Mouse (Mus musculus): ENCODE results near the gene Hibadh.
"Not testable (repeated sequence)": the region's sequence is repeated elsewhere in the genome, so short reads cannot be mapped to it uniquely, and the experiment has no call there.

Gene Hibadh

DNA sequence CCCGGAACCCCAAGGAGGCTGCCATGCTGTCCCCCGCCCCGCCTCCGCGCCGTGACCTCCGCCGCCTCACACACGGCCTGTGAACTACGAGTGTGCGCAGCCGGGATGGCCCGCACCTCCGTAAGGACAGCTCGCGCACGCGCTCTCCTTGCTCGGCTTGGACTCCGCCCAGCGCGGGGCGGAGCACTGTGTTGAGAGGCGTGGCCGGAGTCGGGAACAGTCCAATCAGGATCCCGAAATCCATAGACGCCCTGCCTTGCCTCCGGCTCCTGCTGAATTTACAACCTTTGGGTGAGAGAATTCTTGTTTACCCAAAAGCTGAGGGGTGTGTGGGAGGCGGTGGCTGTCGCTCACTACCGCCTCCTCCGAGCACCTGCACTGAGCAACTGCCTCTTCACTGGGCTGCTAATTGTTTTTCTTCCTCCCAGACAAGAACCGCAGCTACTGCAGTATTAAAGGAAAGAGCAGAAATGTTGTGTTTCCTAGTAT lies at the start of gene Hibadh:
Gene Hibadh, minus strand, starts transcription at position 166 of the 489 bp plus-strand sequence.
- in situ Hi-C loops (cut with MboI, MseI): loop anchor here (10.0 kb wide), 1 partner anchor 75 kb away; the partner anchor contains the start of gene Tax1bp1

DNA sequence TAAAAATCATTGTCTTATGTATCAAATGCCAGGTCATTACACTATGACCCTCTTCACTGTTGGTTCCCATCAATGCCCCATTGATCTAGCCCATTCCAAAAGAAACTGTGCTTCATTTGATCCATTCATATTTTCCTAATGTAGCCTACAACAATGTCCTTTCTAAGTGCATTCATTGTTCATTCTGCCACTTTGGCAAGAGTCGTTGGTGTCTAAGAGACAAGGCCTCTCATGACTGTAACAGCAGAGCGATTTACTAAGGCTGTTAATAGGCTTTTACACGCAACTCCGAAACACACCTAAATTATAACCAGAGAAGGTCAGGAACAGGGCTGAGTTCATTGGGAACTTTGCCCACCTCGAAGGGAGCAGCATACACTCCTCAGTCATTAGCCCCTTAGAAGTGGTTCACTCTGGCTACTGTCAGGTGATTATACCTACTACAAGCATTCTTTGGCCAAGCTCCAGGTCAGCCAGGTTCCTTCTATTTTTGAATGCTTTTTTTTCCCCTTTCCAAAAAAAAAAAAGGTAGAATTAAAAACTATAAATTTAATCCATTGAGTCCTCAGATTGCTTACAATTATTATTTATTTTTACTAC lies 46.8 kb upstream of the Hibadh start:
- in situ Hi-C loops (cut with MboI, MseI): no loop called here

DNA sequence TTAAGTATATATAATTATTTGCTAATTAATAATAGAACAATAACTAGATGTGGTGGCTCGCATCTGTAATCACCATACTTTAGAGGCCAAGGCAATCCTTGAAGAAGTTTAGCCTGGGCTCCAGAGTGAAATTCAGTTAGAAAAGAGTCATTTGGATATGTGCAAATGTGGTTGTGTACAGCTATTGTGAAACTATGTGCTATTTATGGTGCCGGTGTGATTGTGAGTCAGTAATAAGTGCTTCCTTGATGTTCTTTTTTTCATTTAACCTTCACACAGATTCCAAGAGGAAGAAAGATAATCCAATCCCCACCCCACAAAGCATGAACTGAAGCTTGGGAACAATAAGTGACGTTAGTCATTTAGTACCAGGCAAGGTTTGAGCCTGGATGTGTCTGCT lies 42.4 kb upstream of the Hibadh start:
- in situ Hi-C loops (cut with MboI, MseI): no loop called here

DNA sequence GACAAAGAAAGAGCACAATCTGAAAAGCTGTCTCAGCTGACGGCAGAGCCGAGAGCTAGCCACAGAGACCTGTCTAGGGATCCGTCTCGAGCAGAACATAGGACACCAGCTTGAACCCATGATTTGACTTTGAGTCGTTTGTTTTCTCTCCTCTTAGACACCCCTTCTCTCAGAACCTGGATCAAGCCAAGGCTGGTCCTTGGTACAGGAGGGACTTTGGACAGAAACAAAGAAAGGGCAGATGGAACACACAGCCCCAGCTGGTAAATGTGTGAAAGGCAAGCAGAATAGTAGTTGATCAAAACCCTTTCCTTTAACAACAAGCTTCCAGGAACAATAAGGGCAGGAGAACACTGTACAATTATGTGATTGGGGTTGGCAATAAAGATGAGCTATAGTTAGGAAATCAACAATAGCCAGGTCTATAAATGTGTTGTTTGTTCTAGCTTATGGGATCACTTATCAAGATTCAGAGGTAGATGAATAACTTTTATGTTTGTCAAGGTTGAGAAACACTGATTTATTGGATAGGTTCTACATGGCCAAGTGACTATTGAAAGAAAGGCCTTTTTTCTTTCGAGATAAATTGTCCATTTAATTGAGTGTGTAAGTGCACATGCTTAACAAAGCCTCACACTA lies 41.8 kb upstream of the Hibadh start:
- in situ Hi-C loops (cut with MboI, MseI): no loop called here

DNA sequence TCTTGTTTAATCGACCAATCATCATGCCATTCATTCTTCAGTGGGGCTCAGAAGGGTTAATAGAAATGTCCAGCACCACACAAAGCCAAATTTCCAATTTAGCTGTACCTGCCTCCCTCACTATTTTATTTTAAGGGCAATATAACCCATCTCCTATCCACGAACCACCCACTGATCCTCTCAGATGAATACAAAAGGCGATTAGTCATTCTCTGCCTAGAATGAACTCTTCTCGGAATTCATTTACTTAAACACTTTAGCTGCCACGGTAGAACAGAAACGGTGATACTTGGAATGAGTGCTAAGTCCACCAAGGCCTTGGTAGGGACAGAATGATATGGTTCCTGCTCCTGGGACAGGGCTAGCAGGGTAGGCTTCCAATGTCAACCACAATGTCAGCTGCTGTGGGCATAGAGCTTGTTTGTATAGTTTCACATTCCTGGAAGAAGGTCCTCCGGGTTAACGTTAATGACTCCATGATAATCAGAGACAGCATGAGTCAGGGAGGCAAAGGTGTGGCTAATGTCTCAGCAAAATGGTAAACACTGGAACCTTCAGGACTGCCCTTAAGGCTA lies 40.4 kb upstream of the Hibadh start:
- in situ Hi-C loops (cut with MboI, MseI): no loop called here

DNA sequence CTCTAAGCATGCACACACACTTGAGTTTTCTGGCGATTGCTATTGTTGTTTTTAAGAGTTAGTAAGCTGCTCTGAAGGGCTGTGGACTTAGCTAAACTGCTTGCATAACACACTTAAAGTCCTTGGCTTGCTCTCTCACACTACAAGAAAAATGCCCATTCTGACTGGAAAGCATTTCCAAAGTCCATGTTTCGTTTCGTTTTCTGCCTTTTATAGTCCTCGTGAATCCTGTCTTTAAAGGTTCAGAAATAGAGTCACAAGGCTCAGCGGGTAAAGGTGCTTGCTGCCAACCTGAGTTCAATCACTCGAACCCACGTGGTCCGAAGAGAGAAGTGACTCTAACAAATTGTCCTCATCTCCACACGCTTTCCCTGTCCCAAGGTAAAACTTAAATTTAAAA lies 39.4 kb upstream of the Hibadh start:
- in situ Hi-C loops (cut with MboI, MseI): no loop called here

DNA sequence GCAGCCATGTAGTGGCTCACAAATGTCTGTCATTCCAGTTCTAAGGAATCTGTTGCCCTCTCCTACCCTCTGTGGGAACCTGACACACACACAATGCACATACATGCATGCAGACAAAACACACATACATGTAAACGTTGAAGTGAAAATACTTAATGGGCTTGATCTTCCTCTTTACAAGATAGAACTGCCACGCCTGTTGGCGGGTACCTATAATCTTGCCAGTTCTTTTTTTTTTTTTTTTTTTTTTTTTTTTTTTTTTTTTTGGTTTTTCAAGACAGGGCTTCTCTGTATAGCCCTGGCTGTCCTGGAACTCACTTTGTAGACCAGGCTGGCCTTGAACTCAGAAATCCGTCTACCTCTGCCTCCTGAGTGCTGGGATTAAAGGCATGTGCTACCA lies 37.3 kb upstream of the Hibadh start:
- in situ Hi-C loops (cut with MboI, MseI): not testable (repeated sequence)

DNA sequence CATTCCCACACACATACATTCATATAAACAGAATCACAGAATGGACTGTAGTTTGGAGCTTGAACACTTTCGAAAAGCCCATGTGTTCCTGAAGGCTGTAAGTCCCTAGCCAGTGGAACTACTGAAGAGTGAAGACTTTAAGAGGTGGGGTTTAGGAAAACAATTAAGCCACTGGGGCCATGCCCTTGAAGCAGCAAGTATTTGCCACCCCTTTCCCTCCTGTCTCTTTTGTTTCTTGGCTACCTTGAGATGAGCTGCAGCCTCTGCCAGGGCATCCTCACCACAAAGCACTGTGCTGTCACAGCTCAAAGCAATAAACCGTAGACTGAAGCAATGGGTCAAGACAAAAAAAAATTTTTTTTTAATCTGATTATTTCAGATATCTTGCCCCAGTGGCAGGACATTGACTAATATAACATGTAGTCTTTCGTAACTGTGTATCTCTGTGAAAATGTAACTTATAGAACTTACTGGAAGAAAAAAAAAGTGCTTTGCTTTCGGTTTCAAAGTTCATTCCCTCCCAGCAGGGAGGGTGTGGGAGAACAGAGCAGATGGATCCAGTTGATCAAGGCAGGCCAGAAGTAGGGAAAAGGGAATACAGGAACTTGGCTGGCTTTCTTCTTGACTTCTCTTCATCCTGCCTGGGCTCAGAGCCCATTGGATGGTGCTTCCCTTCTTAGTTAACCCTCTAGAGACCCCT lies 35.2 kb upstream of the Hibadh start:
- in situ Hi-C loops (cut with MboI, MseI): no loop called here

DNA sequence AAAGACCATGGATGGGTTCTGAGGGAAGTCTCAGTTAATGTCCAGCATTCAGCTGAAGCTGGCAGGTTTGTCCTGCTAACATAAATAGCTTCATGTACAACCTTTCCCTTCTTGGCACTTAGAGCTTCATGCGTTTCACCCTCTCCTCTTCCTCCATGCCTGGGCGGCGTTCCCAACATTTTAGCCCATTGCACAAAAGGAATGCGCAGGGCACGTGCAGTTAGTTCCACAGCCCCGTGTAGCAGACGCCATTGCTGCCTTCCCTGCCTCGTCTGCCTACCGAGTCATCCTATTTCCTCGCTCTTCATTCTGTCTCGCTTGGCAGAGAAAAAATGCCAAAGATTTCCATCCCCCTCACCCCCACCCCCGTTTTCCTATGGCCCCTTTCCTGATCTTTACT lies 34.4 kb upstream of the Hibadh start:
- in situ Hi-C loops (cut with MboI, MseI): no loop called here

DNA sequence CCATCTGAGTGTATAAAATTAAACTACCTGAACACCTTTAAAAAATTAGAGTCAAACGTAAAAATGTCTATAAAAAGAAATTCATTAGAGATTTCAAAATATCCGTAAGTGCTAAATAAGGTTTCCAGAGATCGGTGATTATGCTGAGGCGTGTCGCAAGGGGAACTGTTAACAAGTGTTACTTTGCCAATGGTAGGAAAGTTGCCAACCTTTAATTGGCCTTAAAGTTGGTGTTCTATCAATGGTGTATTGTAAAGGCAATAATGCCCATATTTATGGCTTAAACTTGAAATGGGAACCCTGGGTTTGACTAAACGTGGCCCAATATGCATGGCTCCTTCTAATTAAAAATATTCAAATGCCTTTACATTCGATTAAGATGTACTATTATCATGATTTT lies 33.5 kb upstream of the Hibadh start:
- in situ Hi-C loops (cut with MboI, MseI): no loop called here

DNA sequence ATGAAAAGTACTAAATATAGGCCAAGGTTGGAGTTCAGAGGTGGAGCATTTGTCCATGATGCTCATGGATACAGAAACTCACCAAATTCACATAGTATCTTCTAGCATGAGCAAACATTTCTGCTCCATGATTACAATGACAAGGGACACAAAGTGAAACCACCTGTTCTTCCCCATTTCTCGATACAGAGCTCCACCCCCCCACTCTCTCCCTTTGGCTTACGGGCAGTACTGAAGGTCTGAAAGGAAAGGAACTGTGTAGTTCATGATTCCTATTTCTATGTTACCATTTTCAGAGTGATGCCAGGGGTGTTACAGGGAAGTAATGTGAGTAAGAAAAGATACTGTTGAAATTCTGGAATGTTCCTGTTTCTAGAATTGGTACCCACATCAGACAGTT lies 32.4 kb upstream of the Hibadh start:
- in situ Hi-C loops (cut with MboI, MseI): no loop called here

DNA sequence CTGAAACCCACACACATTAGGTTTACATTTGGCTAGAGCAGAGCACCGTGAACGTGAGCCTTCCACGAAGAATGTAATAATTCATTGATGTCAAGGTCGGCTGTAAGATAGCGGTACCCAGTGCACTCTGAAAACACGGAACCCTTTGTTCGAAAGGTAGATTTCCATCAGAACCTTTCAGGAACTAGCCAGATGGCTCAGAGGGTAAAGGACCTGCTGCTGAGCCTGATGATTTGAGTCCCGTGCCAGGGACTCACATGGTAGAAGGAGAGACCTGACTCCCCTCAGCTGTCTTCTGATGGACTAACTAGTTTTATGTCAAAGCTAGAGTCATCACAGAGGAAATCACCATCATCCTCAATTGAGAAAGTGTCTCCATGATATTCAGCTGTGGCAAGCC lies 31.6 kb upstream of the Hibadh start:
- in situ Hi-C loops (cut with MboI, MseI): no loop called here

DNA sequence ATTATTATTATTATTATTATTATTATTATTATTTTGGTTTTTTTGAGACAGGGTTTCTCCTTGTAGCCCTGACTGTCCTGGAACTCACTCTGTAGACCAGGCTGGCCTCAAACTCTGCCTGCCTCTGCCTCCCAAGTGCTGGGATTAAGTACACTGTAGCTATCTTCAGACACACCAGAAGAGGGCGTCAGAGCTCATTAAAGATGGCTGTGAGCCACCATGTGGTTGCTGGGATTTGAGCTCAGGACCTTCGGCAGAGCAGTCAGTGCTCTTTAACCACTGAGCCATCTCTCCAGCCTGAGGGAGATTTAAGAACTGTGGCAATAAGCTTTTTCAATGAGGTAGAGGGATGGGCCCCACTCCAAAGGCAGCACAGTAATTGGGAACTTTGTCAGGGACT lies 29.7 kb upstream of the Hibadh start:
- in situ Hi-C loops (cut with MboI, MseI): not testable (repeated sequence)

DNA sequence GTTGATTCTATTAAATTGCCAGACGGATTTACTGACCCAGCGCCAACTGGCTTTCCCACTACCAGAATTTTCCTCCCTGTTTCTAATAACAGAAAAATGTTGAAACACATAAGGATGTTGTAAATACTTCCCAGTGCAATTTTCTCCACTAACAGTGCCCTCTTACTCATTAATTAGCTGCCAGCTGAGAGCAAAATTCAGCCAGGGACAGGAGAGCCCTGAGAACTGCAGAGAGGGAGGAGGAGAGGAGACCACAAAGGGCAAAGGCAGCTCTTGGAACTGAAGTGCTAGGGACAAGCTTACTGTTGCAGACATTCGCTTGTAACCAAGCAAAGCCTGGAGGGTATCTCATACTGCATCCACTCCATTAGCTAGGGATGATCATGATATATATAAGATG lies 27.5 kb upstream of the Hibadh start:
- in situ Hi-C loops (cut with MboI, MseI): no loop called here

DNA sequence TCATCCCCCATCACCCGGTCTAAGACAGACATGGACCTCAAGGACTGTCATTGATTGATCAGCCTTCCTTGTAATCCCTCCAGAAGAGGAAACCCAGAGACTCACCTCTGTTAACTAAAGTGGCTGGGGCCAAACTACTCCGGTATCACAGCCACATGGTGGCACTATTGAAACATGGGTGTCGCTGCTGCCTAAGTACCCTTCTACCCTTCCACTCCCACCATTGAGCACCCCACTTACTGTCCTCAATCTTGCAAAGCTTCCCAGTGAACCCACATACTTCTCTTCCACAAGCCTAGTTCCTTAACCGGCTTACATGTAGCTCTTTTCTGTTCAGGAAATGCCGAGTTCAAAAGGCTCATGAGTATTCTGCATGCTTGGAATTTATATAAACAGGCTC lies 22.8 kb upstream of the Hibadh start:
- in situ Hi-C loops (cut with MboI, MseI): no loop called here

DNA sequence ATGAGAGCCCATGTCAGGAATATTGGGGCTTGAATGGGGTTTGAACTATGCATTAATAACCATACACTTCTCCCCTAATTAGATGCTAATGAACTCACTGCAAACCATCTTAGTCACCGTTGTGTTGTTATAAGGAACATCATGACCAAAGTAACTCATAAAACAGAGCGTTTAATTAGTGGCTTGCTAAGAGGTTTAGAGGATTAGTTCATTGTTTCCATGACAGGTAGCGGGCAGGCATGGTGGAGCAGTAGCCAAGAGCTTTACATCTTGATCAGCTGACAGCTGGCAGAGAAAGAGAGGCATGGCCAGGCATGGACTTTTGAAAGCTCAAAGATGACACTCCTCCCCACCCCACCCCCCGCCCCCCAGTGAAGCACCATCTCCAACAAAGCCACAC lies 15.1 kb upstream of the Hibadh start:
- in situ Hi-C loops (cut with MboI, MseI): no loop called here

DNA sequence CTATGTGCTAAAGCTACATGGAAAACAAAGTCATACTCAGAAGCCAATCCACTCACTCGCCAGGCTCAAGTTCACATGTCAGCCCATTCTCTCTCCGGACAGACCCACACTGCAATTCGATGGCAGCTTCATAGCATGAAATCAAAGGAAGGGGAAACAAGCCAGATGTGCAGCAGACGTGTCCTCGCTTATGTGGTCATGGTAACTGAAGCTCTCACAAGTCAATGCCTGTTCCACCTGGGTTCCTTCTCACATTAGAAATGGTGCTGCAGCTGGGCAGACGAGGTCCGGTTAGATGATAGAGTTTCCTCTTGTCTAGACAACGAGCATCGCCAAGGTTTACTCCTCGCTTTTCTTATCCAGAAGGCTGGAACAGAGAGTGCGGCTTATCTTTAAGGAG lies 8.6 kb upstream of the Hibadh start:
- in situ Hi-C loops (cut with MboI, MseI): loop anchor here (10.0 kb wide), 1 partner anchor 66 kb away; the partner anchor contains the start of gene Tax1bp1

DNA sequence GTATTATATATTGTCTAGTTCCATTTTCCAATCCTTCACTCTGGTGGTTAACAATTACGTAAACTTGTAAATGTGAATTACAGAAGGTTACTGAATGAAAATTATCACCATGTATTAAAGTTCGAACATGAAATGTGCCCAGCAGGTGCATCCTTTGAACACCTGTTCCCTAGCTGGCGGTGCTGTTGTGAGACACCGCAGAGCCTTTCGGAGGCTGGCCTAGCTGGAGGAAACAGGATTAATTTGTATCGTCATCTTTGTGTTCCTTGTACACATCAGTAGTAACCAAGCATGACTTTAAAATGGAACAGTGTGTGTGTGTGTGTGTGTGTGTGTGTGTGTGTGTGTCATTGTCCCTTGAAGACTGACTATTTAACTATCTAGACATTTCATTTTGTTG lies 7.8 kb upstream of the Hibadh start:
- in situ Hi-C loops (cut with MboI, MseI): loop anchor here (10.0 kb wide), 1 partner anchor 67 kb away; the partner anchor contains the start of gene Tax1bp1

DNA sequence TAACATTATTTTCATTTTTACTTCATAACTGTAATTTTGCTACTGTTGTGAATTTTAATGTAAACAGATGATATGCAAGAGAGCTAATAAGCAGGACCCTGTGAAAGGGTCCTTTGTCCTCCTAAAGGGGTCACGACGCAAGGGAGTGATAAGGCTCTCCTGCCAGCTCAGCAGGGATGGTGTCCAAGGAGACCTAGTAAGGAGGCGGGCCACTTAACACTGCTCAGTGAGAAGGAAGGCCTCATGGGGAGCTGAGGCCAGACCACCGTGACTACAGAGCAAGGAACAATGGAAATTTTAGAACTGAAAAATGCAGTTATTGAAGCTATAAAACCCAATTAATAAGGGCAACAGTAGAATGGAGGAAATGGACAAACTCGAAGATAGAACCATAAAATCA lies 5.7 kb upstream of the Hibadh start:
- in situ Hi-C loops (cut with MboI, MseI): loop anchor here (10.0 kb wide), 1 partner anchor 69 kb away; the partner anchor contains the start of gene Tax1bp1

DNA sequence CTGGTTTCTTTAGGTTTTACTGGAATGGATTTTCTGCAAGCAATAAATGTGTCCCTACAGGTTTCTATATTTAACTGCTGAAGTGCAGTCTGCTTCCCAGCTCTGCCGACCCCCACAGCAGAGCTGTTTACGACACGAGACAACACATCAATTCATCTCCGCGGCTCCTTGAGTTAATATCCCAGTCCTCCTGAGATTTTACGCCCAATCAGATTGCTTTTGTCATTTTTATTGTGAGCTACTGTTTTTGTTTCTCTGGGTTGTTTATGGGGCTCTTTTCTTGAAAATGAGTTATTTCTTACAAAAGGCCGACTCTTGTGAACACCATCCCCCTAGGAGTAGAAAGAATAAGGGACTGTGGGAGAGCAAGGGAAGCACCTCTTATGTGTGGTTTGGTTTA lies 2.0 kb upstream of the Hibadh start:
- in situ Hi-C loops (cut with MboI, MseI): loop anchor here (10.0 kb wide), 1 partner anchor 73 kb away; the partner anchor contains the start of gene Tax1bp1

DNA sequence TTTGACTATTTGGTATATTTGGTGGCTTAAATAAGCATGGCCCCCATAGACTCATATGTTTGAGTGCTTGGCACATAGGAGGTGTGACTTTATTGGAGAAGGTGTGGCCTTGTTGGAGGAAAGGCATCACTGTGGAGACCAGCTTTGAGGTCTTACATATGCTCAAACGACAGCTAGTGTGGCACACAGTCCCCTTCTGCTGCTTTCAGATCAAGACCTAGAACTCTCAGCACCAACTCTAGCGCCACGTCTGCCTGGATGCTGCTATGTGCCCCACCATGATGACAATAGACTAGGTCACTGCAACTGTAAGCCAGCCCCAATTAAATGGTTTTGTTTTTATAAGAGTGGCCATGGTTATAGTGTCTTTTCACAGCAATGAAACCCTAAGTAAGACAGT lies 887 bp upstream of the Hibadh start:
- in situ Hi-C loops (cut with MboI, MseI): loop anchor here (10.0 kb wide), 1 partner anchor 74 kb away; the partner anchor contains the start of gene Tax1bp1
